Mouse (Mus musculus) ES-Bruce4 (cell line): Measurements from ENCODE around the gene Calr3.

ENCODE experiments used
- CTCF ChIP-seq: IDR thresholded peaks from one replicate; pipeline ENCODE4 v1.8.1; 2011; ENCODE audit warnings: low read depth, low read length
- EP300 ChIP-seq: IDR thresholded peaks from 2 replicates; pipeline ENCODE4 v1.6.1; 2011; ENCODE audit warnings: low read depth, low read length; ENCODE audit not compliant: insufficient read depth
- POLR2A ChIP-seq: IDR thresholded peaks from one replicate; pipeline ENCODE4 v1.8.1; 2011; ENCODE audit warnings: low read length; ENCODE audit not compliant: insufficient read depth

DNA sequence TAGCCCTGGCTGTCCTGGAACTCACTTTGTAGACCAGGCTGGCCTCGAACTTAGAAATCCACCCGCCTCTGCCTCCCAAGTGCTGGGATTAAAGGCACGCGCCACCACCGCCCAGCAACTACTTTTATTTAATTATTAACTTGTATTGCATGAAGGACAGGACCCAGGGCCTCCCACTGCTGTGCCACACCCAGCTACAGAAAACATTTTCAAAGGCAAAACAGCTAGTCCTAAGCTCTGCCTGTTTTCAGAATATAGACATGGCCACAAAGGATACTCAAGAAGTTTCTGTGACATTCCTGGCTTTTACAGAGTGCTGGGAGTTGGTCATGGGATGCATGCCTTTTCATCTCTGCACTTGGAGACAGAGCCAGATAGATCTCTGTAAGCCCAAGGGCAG lies 67.4 kb downstream of the Calr3 start:
- TF ChIP-seq CTCF (no peak), EP300 (no peak), POLR2A (no peak)
